Mouse (Mus musculus) kidney, postnatal 0 days (tissue): ENCODE measurements around the gene Sh3bgrl2. TPM values are rescaled to one million over a fixed set of nuclear protein-coding genes. Genes with fewer than 3 reads are reported as not detected.

ENCODE experiments used
- ATAC-seq: fragments of 200-750 bp; cut with Nextera tagmentation; replicated peaks from 2 replicates; pipeline ENCODE4 v1.8.0; 2017; ENCODE audit warnings: low read depth, moderate number of reproducible peaks, moderate TSS enrichment, moderate library complexity; ENCODE audit not compliant: low FRiP score
- DNase-seq: peaks from one replicate; pipeline ENCODE4 v3.0.0-alpha.2; 2016; ENCODE audit warnings: low spot score
- H3K27ac ChIP-seq: fragments of 300-500 bp; sonication (generic); 2 replicates; pipeline ENCODE4 v1.5.1; 2014; ENCODE audit warnings: mild to moderate bottlenecking
- H3K27me3 ChIP-seq: fragments of 300-500 bp; sonication (generic); 2 replicates; pipeline ENCODE4 v1.6.1; 2014; ENCODE audit warnings: low read length, mixed read lengths; ENCODE audit not compliant: insufficient read depth
- H3K36me3 ChIP-seq: fragments of 300-500 bp; sonication (generic); 2 replicates; pipeline ENCODE4 v1.6.1; 2014; ENCODE audit warnings: low read length, mixed read lengths; ENCODE audit not compliant: insufficient read depth
- H3K4me1 ChIP-seq: fragments of 300-500 bp; sonication (generic); replicated peaks from 2 replicates; pipeline ENCODE4 v1.6.1; 2014; ENCODE audit warnings: antibody characterized with exemption, low read length, mixed read lengths; ENCODE audit not compliant: insufficient read depth
- H3K4me2 ChIP-seq: fragments of 300-500 bp; sonication (generic); 2 replicates; pipeline ENCODE4 v1.6.1; 2014; ENCODE audit warnings: mild to moderate bottlenecking, low read length, moderate library complexity, mixed read lengths
- H3K4me3 ChIP-seq: fragments of 300-500 bp; sonication (generic); replicated peaks from 2 replicates; pipeline ENCODE4 v1.5.1; 2014; ENCODE audit warnings: low read depth, low read length
- H3K9ac ChIP-seq: fragments of 300-500 bp; sonication (generic); 2 replicates; pipeline ENCODE4 v1.6.1; 2014; ENCODE audit warnings: low read depth, low read length
- H3K9me3 ChIP-seq: fragments of 300-500 bp; sonication (generic); replicated peaks from 2 replicates; pipeline ENCODE4 v1.6.1; 2016; ENCODE audit warnings: low read length, inconsistent platforms, mixed read lengths
- CTCF ChIP-seq: IDR thresholded peaks from 2 replicates; pipeline ENCODE4 v1.5.1; 2016; ENCODE audit warnings: antibody characterized with exemption, low read depth, mild to moderate bottlenecking, moderate library complexity
- WGBS: fragments of 180-500 bp; shearing (Covaris S2); extraction: QIAGEN DNeasy Blood & Tissue Kit; methylation state at CpG from one replicate; pipeline ENCODE4 v1.1.7; 2014; 5-methylcytosine and 5-hydroxymethylcytosine counted together
- polyA plus RNA-seq: library from polyadenylated mRNA; unstranded; fragments of >200 nt; fragmentation: Nextera tagmentation; extraction: Ambion mirVana; gene quantifications from 2 replicates; pipeline ENCODE4 v1.2.1, GENCODE M21; 2015

Gene Sh3bgrl2
- polyA plus RNA-seq, 1 experiment from 2014 or later, result 26.6 TPM

DNA sequence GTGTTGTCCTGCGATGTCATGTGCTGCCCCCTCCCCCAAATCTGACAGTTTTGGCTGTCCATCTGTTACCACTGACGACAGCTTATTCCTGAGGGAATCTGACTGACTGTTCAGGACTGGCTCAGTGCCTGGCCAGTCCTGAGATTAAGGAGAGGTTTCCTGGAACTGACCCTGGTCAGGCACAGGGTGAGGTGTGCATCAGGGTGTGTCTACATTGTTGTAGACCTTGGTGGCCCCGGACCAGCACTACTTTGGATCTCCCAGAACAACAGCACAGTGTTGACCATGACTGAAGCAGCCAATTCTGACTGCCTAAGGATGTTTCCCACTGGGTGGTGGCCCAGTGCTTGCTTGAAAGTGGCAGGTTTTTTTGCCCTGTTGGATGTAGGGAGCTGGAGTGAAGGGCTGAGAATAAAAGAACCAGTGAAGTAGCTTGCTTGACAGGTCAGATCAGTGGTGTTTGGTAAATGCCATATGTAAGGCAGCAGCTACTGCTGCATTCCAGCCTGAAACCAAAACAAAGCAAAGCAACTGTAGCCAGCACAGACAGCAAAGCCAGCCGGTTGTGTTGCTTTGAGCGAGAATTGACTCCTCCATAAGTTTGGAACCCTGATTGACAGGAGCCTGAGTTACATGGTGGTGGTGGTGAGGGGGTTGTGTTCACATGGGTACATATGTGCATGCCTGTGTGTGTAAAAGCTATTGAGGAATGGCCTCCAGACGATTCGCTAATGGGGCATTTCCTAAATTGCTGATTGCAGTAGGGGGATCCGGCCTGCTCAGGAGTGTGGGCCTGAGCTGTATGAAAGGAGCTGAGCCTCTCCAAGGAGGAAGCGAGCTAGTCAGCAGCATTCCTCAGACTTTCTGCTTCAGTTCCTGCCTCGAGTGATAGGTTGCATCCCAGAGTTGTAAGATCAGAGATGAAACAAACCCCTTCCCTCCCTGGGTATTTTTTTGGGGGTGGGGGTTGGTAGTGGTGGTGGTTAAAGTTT is 8.9 kb downstream of the Sh3bgrl2 start:
- Histone ChIP-seq H3K9ac (no peak overlapping the region), H3K27ac (peak overlapping the region; percentile 51; the same call in 1 of the 2 replicates), H3K4me1 (no peaks in the 10 kb centered on the region; the same call in 1 of the 2 replicates), H3K4me2 (no peak overlapping the region), H3K27me3 (no peaks in the 10 kb centered on the region), H3K36me3 (no peaks in the 10 kb centered on the region), H3K4me3 (no peak overlapping the region), H3K9me3 (no peaks in the 10 kb centered on the region)
- no peak for ATAC-seq
- no peak for TF ChIP-seq CTCF
- DNase-seq, result peak; percentile 38
- WGBS, result 42% methylated on average over 10 of the region's 10 CpGs

DNA sequence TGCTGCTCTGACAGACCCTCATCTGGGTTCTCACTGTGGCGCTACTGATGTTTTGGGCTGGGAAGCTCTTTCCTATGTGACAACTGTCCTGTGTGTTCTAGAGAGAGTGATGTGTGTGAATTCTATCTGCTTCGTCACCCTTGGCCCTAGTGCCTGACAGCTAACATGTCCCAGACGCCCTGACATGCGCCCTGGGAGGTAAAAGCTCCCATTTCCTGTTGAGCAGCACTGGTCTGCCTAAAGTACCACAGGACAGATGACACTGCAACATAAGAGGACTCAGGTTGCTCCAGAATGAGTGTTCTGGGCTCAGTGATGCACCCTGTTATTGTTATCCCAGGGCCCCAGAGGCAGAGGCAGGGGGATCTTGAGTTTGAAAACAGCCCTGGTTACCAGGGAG is 12.5 kb downstream of the Sh3bgrl2 start:
- Histone ChIP-seq H3K36me3 (no peaks in the 10 kb centered on the region), H3K4me2 (no peak overlapping the region), H3K27ac (no peak overlapping the region), H3K27me3 (no peaks in the 10 kb centered on the region), H3K9ac (no peak overlapping the region), H3K4me3 (no peak overlapping the region), H3K4me1 (peaks cover 5% of the 10 kb centered on the region), H3K9me3 (no peaks in the 10 kb centered on the region)
- DNase-seq (no peak), ATAC-seq (no peak)
- TF ChIP-seq CTCF, result no peak
- 75% methylated on average over 4 of the region's 4 CpGs for WGBS

DNA sequence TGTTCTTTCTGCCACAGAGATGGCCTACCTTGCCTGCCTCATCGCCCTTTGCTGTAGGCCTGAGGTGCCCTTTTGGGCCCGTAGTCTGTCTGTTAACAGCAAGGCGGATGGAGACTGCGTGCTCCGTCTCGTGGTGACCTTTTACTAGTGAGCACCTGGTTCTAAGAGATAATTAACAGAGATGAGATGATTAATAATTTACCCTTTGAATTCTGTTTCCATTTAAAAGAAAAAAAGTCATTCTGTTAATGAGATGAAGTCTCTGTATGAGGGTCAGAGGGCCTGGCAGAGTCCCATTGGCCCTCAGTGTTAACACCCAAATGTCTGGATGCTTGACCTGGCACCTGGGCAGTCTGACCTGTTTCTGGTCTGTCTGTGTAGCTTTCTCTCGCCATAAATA is 14.8 kb downstream of the Sh3bgrl2 start:
- 74% methylated on average over 7 of the region's 7 CpGs for WGBS
- H3K9ac ChIP-seq, result no peak overlapping the region
- H3K4me3 ChIP-seq, result no peak overlapping the region
- no peak for DNase-seq
- H3K4me1 ChIP-seq, result peaks cover 6% of the 10 kb centered on the region; the same call in 1 of the 2 replicates
- peak; percentile 79 for ATAC-seq
- no peak for TF ChIP-seq CTCF
- no peak overlapping the region for H3K4me2 ChIP-seq
- H3K9me3 ChIP-seq, result no peaks in the 10 kb centered on the region
- peak overlapping the region; percentile 37; the same call in 1 of the 2 replicates for H3K27ac ChIP-seq
- H3K27me3 ChIP-seq, result no peaks in the 10 kb centered on the region
- H3K36me3 ChIP-seq, result no peaks in the 10 kb centered on the region

DNA sequence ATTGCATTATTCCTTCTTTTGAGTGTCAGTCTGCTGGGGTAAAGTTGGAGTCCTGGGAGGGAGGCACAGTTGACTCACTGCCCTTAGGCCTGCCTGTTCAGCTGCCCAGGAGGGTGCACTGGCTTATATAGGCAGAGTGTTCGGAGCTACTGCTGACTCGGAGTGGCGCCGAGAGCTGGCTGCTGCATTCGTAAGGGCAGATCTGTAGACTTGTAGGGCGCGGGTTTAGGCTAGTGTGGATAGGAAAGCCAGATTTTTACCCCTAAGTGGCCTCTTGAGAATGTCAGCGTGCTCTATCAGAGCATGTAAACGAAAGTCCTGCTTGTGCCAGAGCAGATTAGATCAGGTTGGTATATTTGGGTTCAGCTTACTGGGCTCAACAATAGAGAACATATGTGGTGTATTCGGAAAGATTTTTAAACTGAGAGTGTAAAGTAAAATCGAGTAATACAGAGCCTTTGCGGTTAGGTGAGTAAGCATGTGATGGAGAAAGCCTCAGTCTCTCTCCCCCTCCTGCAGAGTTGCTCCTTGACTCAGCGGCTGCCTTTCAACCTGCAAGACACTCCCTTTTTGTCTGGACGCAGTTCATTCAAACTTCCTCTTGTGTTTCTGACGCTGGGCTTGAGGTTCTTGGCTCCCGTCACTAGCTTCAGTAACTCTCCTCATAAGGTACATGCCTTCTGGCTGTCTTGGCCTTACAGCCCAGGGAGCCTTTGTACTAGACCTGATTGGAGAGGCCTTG is 15.9 kb downstream of the Sh3bgrl2 start:
- ATAC-seq (no peak), DNase-seq (peak; percentile 47)
- Histone ChIP-seq H3K9ac (no peak overlapping the region), H3K27me3 (no peaks in the 10 kb centered on the region), H3K4me3 (no peak overlapping the region), H3K9me3 (no peaks in the 10 kb centered on the region), H3K27ac (peak overlapping the region; percentile 37), H3K4me2 (no peak overlapping the region), H3K4me1 (peaks cover 6% of the 10 kb centered on the region; the same call in 1 of the 2 replicates), H3K36me3 (no peaks in the 10 kb centered on the region)
- WGBS, result 55% methylated on average over 16 of the region's 16 CpGs
- no peak for TF ChIP-seq CTCF

DNA sequence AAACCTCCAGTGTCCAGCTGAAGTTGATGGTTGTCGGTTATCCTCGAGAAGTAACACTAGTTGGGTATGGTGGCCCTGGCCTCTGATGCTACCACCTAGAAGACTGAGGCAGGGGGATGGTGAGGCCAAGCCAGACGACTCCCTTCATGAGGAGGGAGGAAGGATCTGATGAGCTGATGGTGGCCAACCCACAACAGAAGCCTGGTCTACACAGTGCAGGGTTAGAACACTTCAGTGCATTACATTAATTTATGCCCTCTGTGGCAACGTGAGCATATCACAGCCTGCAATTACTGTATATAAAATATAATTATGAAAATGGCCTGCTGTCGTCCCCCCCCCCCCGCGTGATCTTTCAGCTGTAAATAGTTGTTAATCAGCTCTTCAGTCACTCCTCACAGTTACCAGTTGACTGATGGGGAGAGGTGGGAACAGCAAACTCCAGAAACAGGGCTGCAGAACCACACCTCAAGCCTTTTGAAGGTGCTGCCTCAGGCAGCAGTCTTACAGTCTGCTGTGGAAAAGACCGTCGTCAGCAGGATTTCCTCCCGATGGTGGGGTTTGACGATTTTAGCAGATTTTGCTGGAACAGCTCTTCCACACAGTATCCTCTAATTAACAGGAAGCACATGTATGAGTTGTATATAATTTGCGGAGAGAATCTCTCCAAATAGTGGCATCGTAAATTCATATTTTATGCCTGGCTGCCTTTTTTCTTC is 17.0 kb downstream of the Sh3bgrl2 start:
- Histone ChIP-seq H3K27me3 (no peaks in the 10 kb centered on the region), H3K9me3 (no peaks in the 10 kb centered on the region), H3K4me1 (peaks cover 6% of the 10 kb centered on the region; the same call in 1 of the 2 replicates), H3K27ac (no peak overlapping the region), H3K4me3 (no peak overlapping the region), H3K9ac (no peak overlapping the region), H3K36me3 (no peaks in the 10 kb centered on the region), H3K4me2 (no peak overlapping the region)
- no peak for TF ChIP-seq CTCF
- 60% methylated on average over 13 of the region's 13 CpGs for WGBS
- no peak for ATAC-seq
- DNase-seq, result peak; percentile 37

DNA sequence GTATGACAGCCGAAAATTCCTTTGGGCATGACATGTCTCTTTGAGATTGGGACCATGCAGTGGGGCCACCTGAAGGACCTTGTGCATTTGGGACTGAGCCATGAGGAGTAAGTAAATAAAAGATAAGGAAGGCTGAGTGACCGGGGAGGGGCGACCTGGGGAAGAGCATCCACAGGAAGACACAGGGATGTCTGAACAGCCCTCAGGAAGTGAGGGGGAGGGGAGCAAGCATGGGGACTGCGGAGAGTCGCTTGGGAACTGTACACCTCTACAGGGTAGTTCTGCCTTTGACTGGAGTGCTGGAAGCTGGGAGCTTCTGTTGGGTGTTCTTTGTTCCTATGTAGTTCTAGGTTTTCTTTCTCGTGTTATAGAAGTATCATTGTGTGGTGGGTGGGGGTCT is 18.0 kb downstream of the Sh3bgrl2 start:
- Histone ChIP-seq H3K4me1 (peaks cover 8% of the 10 kb centered on the region; the same call in 1 of the 2 replicates), H3K9ac (no peak overlapping the region), H3K27me3 (no peaks in the 10 kb centered on the region), H3K4me2 (no peak overlapping the region), H3K27ac (no peak overlapping the region), H3K36me3 (no peaks in the 10 kb centered on the region), H3K9me3 (no peaks in the 10 kb centered on the region), H3K4me3 (no peak overlapping the region)
- 72% methylated on average over 6 of the region's 6 CpGs for WGBS
- no peak for DNase-seq
- no peak for ATAC-seq
- no peak for TF ChIP-seq CTCF
